Mouse (Mus musculus) frontal cortex, postnatal 25 days (tissue): ENCODE measurements at regions not wholly inside any gene's neighbourhood (a gene's known extent, or its start where the extent isn't known, plus 50 kb on each side); places are given as distances from the start of the nearest gene placed in this dataset.

Source experiments
- DNase-seq, 2 experiments: peaks; one replicate each; pipeline ENCODE4 v3.0.0; 2022; ENCODE audit warnings: low spot score in 2 of 2

- DNase-seq = no peak
Observed at GRCm38 (mm10) chr6:36058206-36058605, 329.7 kb upstream of the Chrm2 start.

GRCm38 (mm10) chr6:36060411-36060810, 327.5 kb upstream of the Chrm2 start:
- no peak for DNase-seq

GRCm38 (mm10) chr6:36064919-36065318, 323.0 kb upstream of the Chrm2 start:
- no peak for DNase-seq

GRCm38 (mm10) chr6:36068690-36069089, 319.2 kb upstream of the Chrm2 start:
- no peak for DNase-seq

GRCm38 (mm10) chr6:36079559-36079958, 308.3 kb upstream of the Chrm2 start:
- DNase-seq = no peak

- no peak for DNase-seq
Observed at GRCm38 (mm10) chr6:36093584-36093983, 294.3 kb upstream of the Chrm2 start.

GRCm38 (mm10) chr6:36094075-36094474, 293.8 kb upstream of the Chrm2 start:
- DNase-seq = no peak

- DNase-seq = no peak
Observed at GRCm38 (mm10) chr6:36097391-36097790, 290.5 kb upstream of the Chrm2 start.

- DNase-seq = no peak
Observed at GRCm38 (mm10) chr6:36098179-36098578, 289.7 kb upstream of the Chrm2 start.

- no peak for DNase-seq
Observed at GRCm38 (mm10) chr6:36108830-36109229, 279.1 kb upstream of the Chrm2 start.

- no peak for DNase-seq
Observed at GRCm38 (mm10) chr6:36137223-36137622, 250.7 kb upstream of the Chrm2 start.

- no peak for DNase-seq
Observed at GRCm38 (mm10) chr6:36147267-36147666, 240.6 kb upstream of the Chrm2 start.

- DNase-seq = no peak
Observed at GRCm38 (mm10) chr6:36174514-36174913, 213.4 kb upstream of the Chrm2 start.

- no peak for DNase-seq
Observed at GRCm38 (mm10) chr6:36175112-36175511, 212.8 kb upstream of the Chrm2 start.

- no peak for DNase-seq
Observed at GRCm38 (mm10) chr6:36179895-36180294, 208.0 kb upstream of the Chrm2 start.

- DNase-seq = no peak
Observed at GRCm38 (mm10) chr6:36182698-36183097, 205.2 kb upstream of the Chrm2 start.

GRCm38 (mm10) chr6:36206666-36207065, 181.2 kb upstream of the Chrm2 start:
- DNase-seq = peak in 1 of 2 experiments; percentile 5

- DNase-seq = no peak
Observed at GRCm38 (mm10) chr6:36221308-36221707, 166.6 kb upstream of the Chrm2 start.

GRCm38 (mm10) chr6:36234438-36234837, 153.4 kb upstream of the Chrm2 start:
- DNase-seq = no peak

- DNase-seq = no peak
Observed at GRCm38 (mm10) chr6:36247027-36247426, 140.9 kb upstream of the Chrm2 start.

- no peak for DNase-seq
Observed at GRCm38 (mm10) chr6:36248219-36248618, 139.7 kb upstream of the Chrm2 start.

- DNase-seq = no peak
Observed at GRCm38 (mm10) chr6:36249047-36249446, 138.8 kb upstream of the Chrm2 start.

GRCm38 (mm10) chr6:36266717-36267402, 121.0 kb upstream of the Chrm2 start:
- peak in 1 of 2 experiments; percentile 12 for DNase-seq

GRCm38 (mm10) chr6:36286664-36287063, 101.2 kb upstream of the Chrm2 start:
- DNase-seq = no peak
